Comparison of ENCODE assay signal across 1 mouse cellular context in the genomic region with DNA sequence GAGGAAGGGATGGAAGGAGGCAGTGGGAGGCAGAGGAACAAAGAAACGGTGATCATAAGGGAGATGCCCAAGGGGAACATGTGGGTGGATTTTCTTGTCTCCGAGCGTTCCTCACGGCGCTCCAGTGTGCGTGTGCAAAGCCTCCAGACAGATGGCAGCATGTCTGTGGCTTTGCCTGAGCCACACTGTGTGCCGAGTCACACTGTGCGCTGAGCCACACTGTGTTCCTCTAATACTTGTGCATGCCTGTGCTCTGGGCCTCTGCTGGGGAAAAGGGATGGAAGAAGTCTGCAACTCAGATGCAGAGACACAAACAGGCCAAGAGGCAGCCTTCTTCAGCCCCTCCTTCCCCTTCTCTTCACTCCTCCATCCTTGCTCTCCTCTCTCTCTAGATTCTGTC.
TF ChIP-seq lines count a peak whose summit lies in the region.

No protein-coding gene starts in this region.

TF ChIP-seq in CH12.LX, 34 proteins besides CTCF, POLR2A, EP300 and RAD21:
- no peak for TF ChIP-seq PAX5 (IDR thresholded peaks at IDR 0.05; ENCODE audit: low read length)
- TF ChIP-seq ZKSCAN1 (IDR thresholded peaks at IDR 0.05; ENCODE audit: borderline replicate concordance, low read depth, low read length): peak; percentile 92
